Mouse (Mus musculus): ENCODE results near the gene Pcgf6. TPM values are rescaled to one million over a fixed set of nuclear protein-coding genes. Genes with fewer than 3 reads are reported as not detected.

Pcgf6 gene
- total RNA-seq (2021), result 10 to 100 TPM; 15.7 to 18.0 TPM

DNA sequence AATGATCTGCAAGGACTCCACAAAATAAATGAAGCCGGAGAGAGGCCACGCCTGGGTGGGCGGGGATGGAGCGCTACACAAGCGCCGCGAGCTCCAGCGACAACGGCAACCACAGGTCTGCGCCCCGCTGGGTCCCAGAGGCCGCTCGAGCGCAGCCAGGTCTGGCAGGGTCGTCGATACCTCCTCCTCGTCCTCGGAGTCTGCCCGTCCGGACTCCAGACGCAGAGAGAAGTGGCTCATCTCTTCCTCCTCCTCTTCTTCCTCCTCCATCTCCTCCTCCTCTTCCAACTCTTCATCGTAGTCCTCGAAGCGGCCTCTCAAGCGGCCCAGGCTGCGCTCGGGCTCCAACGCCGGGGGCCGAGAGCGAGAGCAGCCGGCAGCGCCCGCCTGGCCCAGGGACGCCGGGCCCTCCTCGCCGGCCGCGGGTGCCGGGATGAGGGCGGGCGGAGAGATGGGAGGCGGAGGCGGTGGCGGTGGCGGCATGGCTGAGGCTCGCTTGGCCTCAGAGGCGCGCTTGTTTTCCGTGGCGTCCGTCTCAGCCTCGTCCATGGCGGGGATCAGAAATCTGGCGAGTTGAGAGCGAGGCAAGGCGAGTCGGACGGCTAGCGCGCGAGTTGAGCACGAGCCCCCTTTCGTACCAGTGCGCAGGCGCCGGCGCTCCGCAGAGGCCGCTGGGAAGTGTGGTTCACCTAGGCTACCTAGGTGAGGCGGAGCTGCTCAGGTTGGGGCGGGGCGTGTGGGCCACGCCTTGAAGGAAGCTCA is at the start of gene Pcgf6:
Pcgf6 (minus strand) TSS at position 636 of the 762 bp plus-strand sequence.
- intact Hi-C loops (cut with DNase I), result no loop called here
- peak; percentile 62 to 83 for DNase-seq (ENCODE audit: extremely low spot score in 1 of 2, low spot score in 2 of 2)

DNA sequence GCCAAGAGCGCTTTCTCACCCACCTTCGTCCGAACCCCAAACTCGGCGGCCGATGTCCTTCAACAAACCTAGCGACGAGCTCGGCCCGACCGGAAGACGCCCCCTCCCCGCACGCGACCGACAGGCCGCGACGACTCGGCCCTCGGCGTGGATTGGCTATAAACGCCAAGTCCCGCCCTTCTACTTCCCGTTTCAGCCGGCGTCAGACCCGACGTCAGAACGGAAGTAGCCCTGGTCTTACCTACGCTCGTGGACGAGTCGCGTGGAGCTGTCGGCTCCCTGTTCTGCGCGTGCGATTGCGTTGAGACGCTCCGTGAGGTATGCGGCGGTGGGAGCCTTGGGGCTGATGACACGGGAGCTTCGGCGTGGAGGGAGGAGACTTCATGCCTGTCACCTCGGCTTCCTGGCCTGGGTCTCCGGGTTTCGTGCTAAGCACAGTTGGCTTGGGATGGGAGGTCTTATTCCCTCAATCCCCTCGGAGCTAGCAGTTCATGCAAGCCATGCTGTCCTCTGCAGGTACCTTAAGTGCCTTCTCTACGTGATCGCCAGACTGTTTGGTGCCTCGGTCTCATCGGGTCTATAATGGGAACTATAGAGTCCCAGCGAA is 39.9 kb upstream of the Pcgf6 start, which contains the start of the genes Usmg5 and Pdcd11:
Usmg5 (minus strand) TSS at position 98 of the 607 bp plus-strand sequence.
Pdcd11 (plus strand) TSS at position 219 of the 607 bp plus-strand sequence.
- intact Hi-C loops (cut with DNase I), result no loop called here
- peak; percentile 97 for DNase-seq (ENCODE audit: extremely low spot score in 1 of 2, low spot score in 2 of 2)

DNA sequence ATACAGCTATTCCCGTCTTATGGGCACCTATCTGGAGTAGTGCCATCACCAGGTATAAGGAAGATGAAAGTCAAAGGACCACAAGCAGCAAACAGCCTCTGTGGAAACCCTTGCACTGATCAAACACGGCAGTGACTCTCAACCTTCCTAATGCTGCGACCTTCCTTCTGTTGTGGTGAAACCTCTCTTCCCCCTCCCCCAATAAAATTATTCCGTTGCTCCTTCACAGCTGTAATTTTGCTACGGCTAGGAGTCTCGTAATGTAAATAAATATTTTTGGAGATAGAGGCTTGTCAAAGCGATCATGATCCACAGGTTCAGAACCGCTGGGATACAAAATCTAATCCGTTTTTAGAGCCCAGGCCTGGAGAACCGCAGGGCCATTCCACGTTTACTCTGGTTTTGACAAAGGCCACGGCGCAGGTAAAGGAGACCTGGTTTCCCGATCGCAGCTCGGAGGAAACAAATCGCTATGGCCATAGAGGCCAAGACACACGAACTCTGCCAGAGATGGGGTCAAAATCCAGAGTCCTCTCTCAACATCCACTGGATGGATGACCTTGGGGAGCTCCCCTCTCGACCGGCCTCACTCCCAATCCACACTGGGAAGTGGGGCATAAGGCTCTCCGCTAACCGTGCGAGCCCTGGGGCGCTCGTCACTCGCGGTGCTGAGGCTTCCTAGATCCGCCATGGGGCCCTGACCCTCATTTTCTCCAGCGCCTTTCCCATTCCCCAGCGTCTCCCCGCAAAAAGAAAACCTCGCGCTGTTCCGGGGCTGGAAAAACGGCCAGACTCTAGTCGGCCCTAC is 39.2 kb upstream of the Pcgf6 start:
- no peak for DNase-seq (ENCODE audit: extremely low spot score in 1 of 2, low spot score in 2 of 2)

GRCm38 (mm10) chr19:47088226-47088625 is 37.5 kb upstream of the Pcgf6 start:
- DNase-seq (ENCODE audit: extremely low spot score in 1 of 2, low spot score in 2 of 2), result no peak
- intact Hi-C loops (cut with DNase I), result no loop called here

More for the DNA sequence above, 39.2 kb upstream of the Pcgf6 start:
- intact Hi-C loops (cut with DNase I), result no loop called here

DNA sequence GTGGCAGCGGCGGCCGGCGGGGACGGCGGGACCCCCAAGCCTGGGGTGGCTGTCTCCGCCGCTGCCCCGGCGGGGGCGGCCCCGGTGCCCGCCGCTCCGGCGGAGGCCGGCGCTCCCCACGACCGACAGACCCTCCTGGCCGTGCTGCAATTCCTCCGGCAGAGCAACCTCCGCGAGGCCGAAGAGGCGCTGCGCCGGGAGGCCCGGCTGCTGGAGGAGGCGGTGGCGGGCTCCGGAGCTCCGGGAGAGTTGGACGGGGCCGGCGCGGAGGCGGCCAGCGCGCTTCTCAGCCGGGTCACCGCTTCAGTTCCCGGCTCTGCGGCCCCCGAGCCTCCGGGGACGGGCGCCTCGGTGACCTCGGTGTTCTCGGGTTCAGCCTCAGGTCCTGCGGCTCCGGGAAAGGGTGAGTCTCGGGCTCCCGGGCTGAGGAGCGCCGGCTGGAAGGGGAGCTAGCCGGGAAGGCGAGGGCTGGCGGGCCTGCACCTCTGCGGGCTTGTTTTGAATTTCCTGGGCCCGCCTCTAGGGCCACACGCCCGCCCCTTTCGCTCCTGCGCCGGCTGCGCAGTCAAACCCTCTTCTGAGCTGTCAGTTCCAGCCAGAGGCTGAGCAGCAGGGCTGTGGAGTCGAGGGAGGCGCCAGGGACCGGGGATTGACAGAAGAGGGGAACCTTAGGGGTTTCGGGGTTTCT is 17.4 kb upstream of the Pcgf6 start:
- intact Hi-C loops (cut with DNase I), result no loop called here
- peak; percentile 84 to 92 for DNase-seq (ENCODE audit: extremely low spot score in 1 of 2, low spot score in 2 of 2)

DNA sequence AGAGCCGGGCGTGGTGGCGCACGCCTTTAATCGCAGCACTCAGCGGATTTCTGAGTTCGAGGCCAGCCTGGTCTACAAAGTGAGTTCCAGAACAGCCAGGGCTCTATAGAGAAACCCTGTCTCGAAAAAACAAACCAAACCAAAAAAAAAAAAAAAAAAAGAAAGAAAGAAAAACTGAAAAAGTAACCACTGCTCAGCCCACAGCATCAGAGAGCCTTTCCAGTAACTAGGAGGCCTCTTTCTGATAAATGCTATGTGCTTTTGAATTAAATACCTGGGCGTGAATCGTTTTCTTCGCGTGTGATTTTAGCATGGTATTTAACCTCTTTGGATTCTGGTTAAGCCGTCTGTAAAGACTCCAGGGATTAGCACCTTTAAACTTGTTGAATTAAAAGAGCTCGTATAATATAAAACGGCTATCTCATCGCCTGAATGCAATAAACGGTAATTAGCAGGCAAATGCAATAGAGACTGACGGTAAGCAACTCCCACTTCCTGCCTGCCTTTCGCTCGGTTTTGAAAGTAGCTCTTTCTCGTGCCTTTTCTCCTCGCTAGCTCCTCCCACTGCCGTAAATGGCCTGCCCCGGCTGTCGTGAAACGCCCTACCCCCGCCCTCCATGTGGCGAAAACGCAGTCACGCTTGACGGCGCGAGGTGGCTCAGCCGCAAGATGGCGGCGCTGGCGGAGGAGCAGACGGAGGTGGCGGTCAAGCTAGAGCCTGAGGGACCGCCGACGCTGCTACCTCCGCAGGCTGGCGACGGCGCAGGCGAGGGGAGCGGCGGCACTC is 16.6 kb upstream of the Pcgf6 start, which contains the start of gene Taf5:
Taf5 (plus strand) TSS at position 651 of the 787 bp plus-strand sequence.
- intact Hi-C loops (cut with DNase I), result no loop called here
- peak; percentile 96 to 98 for DNase-seq (ENCODE audit: extremely low spot score in 1 of 2, low spot score in 2 of 2)

- no peak for DNase-seq (ENCODE audit: extremely low spot score in 1 of 2, low spot score in 2 of 2)
- intact Hi-C loops (cut with DNase I), result no loop called here
Measured at GRCm38 (mm10) chr19:47065860-47066259, 15.2 kb upstream of the Pcgf6 start.

- DNase-seq (ENCODE audit: extremely low spot score in 1 of 2, low spot score in 2 of 2), result no peak
- intact Hi-C loops (cut with DNase I), result no loop called here
Measured at GRCm38 (mm10) chr19:47057684-47058083, 7.0 kb upstream of the Pcgf6 start.

DNA sequence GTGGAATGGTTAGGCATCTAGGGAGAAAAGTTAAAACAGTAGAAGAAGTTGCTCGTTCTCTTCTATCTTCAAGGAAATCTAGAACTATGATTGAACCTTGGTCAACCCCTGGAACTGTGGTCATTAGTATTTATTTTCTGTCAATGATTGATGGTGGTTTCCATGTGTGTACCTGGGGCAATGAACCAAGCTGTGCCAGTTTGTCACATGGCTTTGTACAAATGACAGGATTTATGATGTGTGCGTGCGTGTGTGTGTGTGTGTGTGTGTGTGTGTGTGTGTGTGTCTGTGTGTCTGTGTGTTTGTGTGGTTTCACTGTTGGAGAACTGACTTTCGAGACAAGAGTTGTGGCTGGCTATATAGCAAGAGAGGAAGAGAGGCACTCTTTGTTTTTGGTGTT is 2.8 kb upstream of the Pcgf6 start:
- intact Hi-C loops (cut with DNase I), result no loop called here
- DNase-seq (ENCODE audit: extremely low spot score in 1 of 2, low spot score in 2 of 2), result no peak

DNA sequence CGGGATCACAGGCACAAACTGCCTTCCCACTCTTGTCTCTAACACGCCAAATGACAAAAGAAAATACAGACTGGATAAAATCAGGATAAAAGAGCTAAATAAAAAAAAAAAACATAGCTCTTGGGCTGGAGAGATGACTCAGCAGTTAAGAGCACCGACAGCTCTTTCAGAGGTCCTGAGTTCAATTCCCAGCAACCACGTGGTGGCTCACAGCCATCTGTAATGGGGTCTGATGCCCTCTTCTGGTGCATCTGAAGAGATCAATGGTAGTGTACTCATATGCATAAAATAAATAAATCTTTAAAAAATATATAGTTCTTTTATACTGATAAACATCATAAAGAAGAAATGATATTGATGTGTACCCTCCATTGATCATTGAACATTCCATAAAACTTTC is 2.2 kb upstream of the Pcgf6 start:
- intact Hi-C loops (cut with DNase I), result no loop called here

DNA sequence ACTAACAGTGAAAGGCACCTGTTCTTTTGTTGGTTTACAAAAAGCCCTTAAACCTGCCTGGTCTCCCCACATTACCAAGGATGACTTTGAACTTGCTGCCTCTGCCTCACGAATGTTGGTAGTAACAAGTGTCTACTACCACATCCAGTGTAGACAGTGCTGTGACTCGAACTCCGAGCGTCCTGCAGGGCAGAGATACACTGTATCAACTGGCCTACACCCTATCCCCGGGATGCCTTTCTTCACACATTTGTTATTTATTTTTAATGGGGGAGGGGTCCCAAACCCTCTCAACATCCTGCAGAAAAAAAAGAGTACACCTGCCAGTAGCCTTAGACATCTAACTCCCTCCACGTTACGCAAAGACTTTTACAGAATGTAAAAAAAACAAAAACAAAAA is 866 bp downstream of the Pcgf6 start:
- intact Hi-C loops (cut with DNase I), result no loop called here
- no peak for DNase-seq (ENCODE audit: extremely low spot score in 1 of 2, low spot score in 2 of 2)

More for the DNA sequence above, 2.2 kb upstream of the Pcgf6 start:
- no peak for DNase-seq (ENCODE audit: extremely low spot score in 1 of 2, low spot score in 2 of 2)

- intact Hi-C loops (cut with DNase I), result no loop called here
- DNase-seq (ENCODE audit: extremely low spot score in 1 of 2, low spot score in 2 of 2), result no peak
Measured at GRCm38 (mm10) chr19:47049061-47049460, 1.6 kb downstream of the Pcgf6 start.

GRCm38 (mm10) chr19:47047236-47047833 is 3.4 kb downstream of the Pcgf6 start:
- no peak for DNase-seq (ENCODE audit: extremely low spot score in 1 of 2, low spot score in 2 of 2)
- intact Hi-C loops (cut with DNase I), result no loop called here

GRCm38 (mm10) chr19:47046343-47046742 is 4.4 kb downstream of the Pcgf6 start:
- no peak for DNase-seq (ENCODE audit: extremely low spot score in 1 of 2, low spot score in 2 of 2)
- intact Hi-C loops (cut with DNase I), result no loop called here

GRCm38 (mm10) chr19:47043608-47044007 is 7.1 kb downstream of the Pcgf6 start:
- DNase-seq (ENCODE audit: extremely low spot score in 1 of 2, low spot score in 2 of 2), result no peak
- intact Hi-C loops (cut with DNase I), result loop anchor here (5.0 kb wide), 1 partner anchor 166 kb away; no protein-coding TSS in a partner anchor

GRCm38 (mm10) chr19:47040720-47041473 is 9.8 kb downstream of the Pcgf6 start:
- no peak for DNase-seq (ENCODE audit: extremely low spot score in 1 of 2, low spot score in 2 of 2)

DNA sequence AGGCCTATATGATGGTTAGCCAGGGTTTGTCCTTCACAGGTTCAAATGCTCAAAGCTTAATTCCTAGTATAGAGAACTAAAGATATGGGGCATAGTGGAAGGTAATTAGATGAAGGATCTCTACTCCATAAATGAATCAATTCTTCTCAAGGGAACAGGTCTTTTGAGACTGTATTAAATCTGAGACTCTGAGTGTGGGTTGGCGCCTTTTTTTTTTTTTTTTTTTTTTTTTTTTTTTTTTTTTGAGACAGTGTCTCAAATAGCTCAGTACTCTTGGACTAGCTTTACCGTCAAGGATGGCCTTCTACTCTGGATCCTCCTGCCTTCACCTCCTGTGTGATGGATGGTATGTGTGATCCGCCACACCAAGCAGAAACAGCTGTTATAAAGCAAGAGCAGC is 14.1 kb downstream of the Pcgf6 start:
- intact Hi-C loops (cut with DNase I), result no loop called here
- no peak for DNase-seq (ENCODE audit: extremely low spot score in 1 of 2, low spot score in 2 of 2)

More at GRCm38 (mm10) chr19:47040720-47041473, 9.8 kb downstream of the Pcgf6 start:
- intact Hi-C loops (cut with DNase I), result loop anchor here (5.0 kb wide), 1 partner anchor 164 kb away; no protein-coding TSS in a partner anchor
